Mouse (Mus musculus): ENCODE measurements around the gene Pfkp. TPM values are rescaled to one million over a fixed set of nuclear protein-coding genes. Genes with fewer than 3 reads are reported as not detected.

Gene Pfkp
- total RNA-seq, 2 experiments from 2014 or later, result 6.7 to 13.7 TPM

DNA sequence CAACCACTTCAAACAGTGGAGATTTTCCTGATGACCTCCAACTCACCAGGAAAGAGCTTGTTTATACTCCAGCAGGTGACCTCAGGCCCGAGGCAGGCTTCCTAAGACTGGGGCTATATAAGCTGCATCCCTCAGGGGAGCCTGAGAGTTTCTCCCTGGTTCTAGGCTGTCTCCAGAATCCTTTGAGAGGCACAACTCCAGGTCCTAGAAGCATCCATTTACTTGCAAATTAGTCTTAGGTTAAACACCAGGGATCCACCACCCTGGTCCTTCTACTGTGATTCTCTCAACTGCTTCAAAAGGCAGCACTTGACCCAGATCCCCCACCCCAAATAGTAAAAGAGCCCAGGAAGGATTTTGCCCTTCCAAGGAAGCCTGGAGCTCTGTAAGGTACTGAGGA lies 10.2 kb downstream of the Pfkp start:
- no peak for ATAC-seq (replicated peaks; ENCODE audit: low FRiP score, poor library complexity, severe bottlenecking)

GRCm38 (mm10) chr13:6637534-6638124 lies 10.9 kb downstream of the Pfkp start:
- ATAC-seq (replicated peaks; ENCODE audit: low FRiP score, poor library complexity, severe bottlenecking), result no peak

GRCm38 (mm10) chr13:6636976-6637375 lies 11.6 kb downstream of the Pfkp start:
- no peak for ATAC-seq (replicated peaks; ENCODE audit: low FRiP score, poor library complexity, severe bottlenecking)

DNA sequence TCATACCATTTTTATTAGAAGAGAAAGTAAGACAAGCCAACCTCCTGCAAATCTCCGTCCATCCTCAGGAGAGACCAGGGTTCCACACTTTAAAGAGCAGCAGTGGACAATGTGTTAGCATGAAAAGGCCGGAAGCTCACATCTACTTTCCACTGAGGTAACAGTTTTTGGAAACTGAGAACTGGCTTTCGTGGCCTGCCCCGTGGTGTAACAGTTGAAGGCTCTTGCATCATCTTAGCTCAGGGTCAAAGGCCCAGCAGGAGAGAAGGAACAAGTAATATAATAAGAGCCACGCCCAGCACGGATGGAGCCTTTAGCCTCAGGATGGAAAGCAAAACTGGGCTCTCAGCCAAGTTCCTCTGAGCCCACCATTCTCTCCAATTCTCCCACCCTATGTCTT lies 12.1 kb downstream of the Pfkp start:
- no peak for ATAC-seq (replicated peaks; ENCODE audit: low FRiP score, poor library complexity, severe bottlenecking)

DNA sequence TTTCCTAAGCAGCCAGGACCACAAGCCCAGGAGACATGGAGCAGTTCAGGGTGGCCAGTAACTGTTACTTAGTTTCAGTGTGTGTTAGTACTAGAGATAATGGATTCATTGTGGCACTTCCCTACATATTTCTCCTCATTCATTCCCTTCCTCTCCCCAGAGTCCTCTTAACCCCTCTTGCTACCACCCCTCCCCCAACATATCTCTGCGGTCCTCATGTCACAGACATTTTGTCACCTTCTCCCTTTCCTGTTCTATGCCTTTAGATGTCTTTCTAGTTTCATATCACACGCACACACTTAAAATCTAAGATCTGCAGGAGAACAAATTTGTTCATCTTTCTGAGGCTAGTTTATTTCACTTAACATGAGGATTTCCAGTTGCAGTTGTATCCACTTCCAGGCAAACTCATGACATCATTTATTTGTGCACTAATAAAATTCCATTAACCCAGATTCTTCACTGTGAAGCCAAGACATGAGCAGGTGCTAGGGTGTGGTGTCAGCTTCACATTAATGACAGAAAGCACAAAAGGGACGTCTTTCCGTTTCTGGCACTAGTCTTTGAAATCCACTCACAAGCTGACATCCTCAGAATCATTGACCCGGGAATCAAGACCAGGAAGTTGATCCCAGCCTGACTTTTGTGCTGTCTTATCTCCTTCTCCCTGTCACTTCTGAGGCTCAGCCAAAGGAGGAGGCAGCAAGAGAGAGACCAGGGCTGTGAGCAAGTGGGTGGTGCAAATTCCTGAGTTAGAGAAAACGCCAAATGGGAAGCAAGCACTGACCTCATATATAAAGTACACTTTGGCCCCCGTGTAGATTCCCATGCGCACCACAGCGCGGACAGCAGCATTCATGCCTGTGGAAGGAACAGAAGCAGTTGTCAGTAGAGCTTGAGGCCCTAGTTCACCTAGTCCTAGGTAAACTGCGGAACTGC lies 13.2 kb downstream of the Pfkp start:
- no peak for ATAC-seq (replicated peaks; ENCODE audit: low FRiP score, poor library complexity, severe bottlenecking)

- ATAC-seq (replicated peaks; ENCODE audit: low FRiP score, poor library complexity, severe bottlenecking), result no peak
Measured at GRCm38 (mm10) chr13:6634063-6634462, 14.5 kb downstream of the Pfkp start.

- ATAC-seq (replicated peaks; ENCODE audit: low FRiP score, poor library complexity, severe bottlenecking), result no peak
Measured at GRCm38 (mm10) chr13:6633524-6633923, 15.1 kb downstream of the Pfkp start.

GRCm38 (mm10) chr13:6632935-6633334 lies 15.6 kb downstream of the Pfkp start:
- no peak for ATAC-seq (replicated peaks; ENCODE audit: low FRiP score, poor library complexity, severe bottlenecking)

DNA sequence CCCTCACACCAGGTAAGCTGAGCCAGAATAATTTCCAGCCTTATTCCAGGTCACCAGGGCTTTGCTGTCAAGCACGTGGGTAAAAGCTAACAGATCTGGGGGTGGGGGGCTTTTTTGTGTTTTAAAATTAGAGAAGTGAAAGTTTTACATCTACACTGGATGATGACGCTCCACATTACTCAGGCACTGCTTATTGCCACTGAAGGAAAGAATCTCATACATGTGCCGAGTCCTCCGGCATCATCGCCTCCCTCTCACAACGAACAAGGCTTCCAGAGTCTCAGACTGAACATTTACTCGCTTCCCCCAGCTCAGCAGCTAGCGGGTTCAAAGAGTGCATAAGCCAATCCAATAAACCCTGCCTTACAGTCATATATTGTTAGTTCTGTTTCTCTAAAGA lies 16.1 kb downstream of the Pfkp start:
- ATAC-seq (replicated peaks; ENCODE audit: low FRiP score, poor library complexity, severe bottlenecking), result no peak

- no peak for ATAC-seq (replicated peaks; ENCODE audit: low FRiP score, poor library complexity, severe bottlenecking)
Measured at GRCm38 (mm10) chr13:6631772-6632510, 16.6 kb downstream of the Pfkp start.

DNA sequence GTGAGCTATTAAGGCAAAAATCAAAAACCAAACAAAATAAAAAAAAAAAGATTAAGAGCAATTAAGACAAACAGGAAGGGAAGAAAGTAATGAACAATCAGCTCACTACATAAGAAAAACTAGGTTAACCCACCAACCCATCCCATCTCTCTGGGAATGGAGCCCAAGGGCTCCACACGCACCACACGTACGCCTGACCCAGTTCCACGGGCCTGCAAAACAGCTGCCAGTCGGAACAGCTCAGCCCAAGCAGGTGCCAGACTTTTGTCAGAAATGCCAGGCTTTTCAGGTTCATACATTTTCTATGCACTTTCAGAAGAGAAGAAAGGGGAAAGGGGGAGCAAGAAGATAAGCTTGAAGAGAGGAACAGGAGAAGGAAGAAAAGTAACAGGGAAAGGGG lies 17.9 kb downstream of the Pfkp start:
- no peak for ATAC-seq (replicated peaks; ENCODE audit: low FRiP score, poor library complexity, severe bottlenecking)

- no peak for ATAC-seq (replicated peaks; ENCODE audit: low FRiP score, poor library complexity, severe bottlenecking)
Measured at GRCm38 (mm10) chr13:6629927-6630326, 18.6 kb downstream of the Pfkp start.

GRCm38 (mm10) chr13:6628998-6629764 lies 19.4 kb downstream of the Pfkp start:
- no peak for ATAC-seq (replicated peaks; ENCODE audit: low FRiP score, poor library complexity, severe bottlenecking)

GRCm38 (mm10) chr13:6628261-6628660 lies 20.3 kb downstream of the Pfkp start:
- no peak for ATAC-seq (replicated peaks; ENCODE audit: low FRiP score, poor library complexity, severe bottlenecking)

DNA sequence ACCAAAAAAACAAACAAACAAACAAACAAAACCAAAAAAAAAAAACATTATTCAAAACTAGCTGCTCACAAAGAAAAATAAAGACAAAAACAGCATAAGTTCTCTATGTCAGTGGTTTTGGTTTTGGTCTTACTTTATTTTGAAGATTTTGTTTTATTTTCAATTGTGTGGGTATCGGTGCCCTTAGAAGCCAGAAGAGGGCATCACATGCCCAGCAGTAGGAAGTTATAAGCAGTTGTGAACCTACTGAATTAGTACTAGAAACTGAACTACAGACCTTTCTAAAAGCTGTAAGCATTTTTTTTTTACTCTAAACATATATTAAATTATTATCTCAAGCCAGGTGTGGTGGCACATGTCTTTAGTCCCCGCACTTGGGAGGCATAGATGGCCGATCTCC lies 21.2 kb downstream of the Pfkp start:
- ATAC-seq (replicated peaks; ENCODE audit: low FRiP score, poor library complexity, severe bottlenecking), result no peak

GRCm38 (mm10) chr13:6626508-6627114 lies 22.0 kb downstream of the Pfkp start:
- no peak for ATAC-seq (replicated peaks; ENCODE audit: low FRiP score, poor library complexity, severe bottlenecking)

DNA sequence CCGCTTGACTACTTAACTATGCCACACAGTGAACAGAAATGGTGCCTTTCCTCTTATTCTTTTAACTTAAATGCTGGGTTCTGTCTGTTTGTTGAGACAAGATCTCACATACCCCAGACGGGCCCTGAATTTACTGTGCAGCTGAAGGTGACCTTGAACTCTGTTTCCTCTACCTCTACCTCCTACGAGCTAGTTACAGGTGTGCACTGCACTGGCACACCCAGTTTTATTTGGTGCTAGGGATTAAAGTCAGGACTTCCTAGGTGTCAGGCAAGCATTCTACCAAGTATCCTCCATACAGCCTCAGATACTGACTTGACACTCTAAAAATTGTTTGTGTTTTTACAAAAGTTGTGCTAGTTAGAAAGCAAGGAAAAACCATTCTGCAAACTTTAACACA lies 22.6 kb downstream of the Pfkp start:
- no peak for ATAC-seq (replicated peaks; ENCODE audit: low FRiP score, poor library complexity, severe bottlenecking)

GRCm38 (mm10) chr13:6624604-6625003 lies 24.0 kb downstream of the Pfkp start:
- no peak for ATAC-seq (replicated peaks; ENCODE audit: low FRiP score, poor library complexity, severe bottlenecking)

- ATAC-seq (replicated peaks; ENCODE audit: low FRiP score, poor library complexity, severe bottlenecking), result no peak
Measured at GRCm38 (mm10) chr13:6624121-6624520, 24.5 kb downstream of the Pfkp start.

GRCm38 (mm10) chr13:6621831-6622230 lies 26.7 kb downstream of the Pfkp start:
- ATAC-seq (replicated peaks; ENCODE audit: low FRiP score, poor library complexity, severe bottlenecking), result no peak
